Mouse (Mus musculus): ENCODE results near the gene Zfp770. TPM values are rescaled to one million over a fixed set of nuclear protein-coding genes. Genes with fewer than 3 reads are reported as not detected.

Zfp770 gene
- polyA plus RNA-seq, 2 experiments: 5.8 to 7.1 TPM

DNA sequence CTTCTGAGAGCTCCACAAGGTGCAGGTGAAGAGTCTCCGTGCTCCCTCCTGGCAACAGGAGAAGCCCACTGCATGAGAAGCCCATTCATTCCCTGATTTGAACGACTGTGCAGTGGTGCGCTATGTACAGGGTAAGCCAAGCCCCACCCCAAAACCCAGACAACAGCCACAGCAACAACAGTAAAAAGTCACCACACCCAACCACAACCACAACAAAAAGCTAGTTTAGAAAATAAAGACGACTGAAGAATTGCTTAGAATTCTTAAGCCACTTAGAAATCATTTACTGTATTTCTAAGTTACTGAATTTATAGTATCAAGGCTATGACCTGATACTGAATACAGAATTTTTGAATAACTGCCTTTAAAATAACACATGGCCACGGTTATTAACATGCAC is 56.4 kb downstream of the Zfp770 start:
- Histone ChIP-seq H3K27me3 (ENCODE audit: control insufficient read depth, insufficient read depth, low read length) (no peaks in the 10 kb centered on the region), H3K9me3 (ENCODE audit: control insufficient read depth, low read length) (no peaks in the 10 kb centered on the region), H3K9ac (ENCODE audit: low read depth, low read length, severe bottlenecking) (no peak overlapping the region), H3K4me2 (replicated peaks; ENCODE audit: low read depth, low read length, severe bottlenecking) (no peak overlapping the region), H3K4me1 (ENCODE audit: control insufficient read depth, insufficient read depth, low read length) (no peaks in the 10 kb centered on the region), H3K27ac (replicated peaks; ENCODE audit: low read depth, low read length) (no peak overlapping the region), H3K4me3 (replicated peaks; ENCODE audit: low read length) (no peak overlapping the region), H3K36me3 (ENCODE audit: control insufficient read depth, insufficient read depth, low read length) (peaks cover 81% of the 10 kb centered on the region)
- no peak for ATAC-seq (ENCODE audit: low FRiP score, low read depth)
- DNase-seq (ENCODE audit: low spot score): no peak
- no peak for TF ChIP-seq POLR2A (IDR thresholded peaks at IDR 0.05; ENCODE audit: borderline replicate concordance, extremely low read depth, insufficient read depth, insufficient read length)
- 77% methylated on average over 5 of the region's 5 CpGs for WGBS

DNA sequence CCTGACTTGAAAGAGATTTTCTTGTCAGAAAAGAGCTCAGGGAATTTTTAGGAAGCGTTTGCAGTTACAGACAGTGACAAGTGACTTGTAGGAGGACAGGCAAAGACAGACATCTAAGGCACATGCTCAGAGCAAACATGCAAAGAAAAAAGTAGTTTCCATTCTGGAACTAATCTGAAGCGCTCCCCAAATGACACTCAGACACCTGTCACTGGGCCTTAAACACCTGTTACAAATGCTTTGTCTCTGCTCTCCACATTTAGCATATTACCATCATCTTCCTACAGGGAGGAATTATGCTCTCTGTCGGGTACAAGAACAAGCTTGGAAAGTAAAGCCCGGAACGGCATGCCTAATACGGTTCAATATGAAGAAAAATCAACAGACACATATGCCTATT is 57.4 kb downstream of the Zfp770 start:
- Histone ChIP-seq H3K4me1 (ENCODE audit: control insufficient read depth, insufficient read depth, low read length) (no peaks in the 10 kb centered on the region), H3K4me3 (replicated peaks; ENCODE audit: low read length) (no peak overlapping the region), H3K4me2 (replicated peaks; ENCODE audit: low read depth, low read length, severe bottlenecking) (no peak overlapping the region), H3K36me3 (ENCODE audit: control insufficient read depth, insufficient read depth, low read length) (peaks cover 83% of the 10 kb centered on the region), H3K9ac (ENCODE audit: low read depth, low read length, severe bottlenecking) (no peak overlapping the region), H3K9me3 (ENCODE audit: control insufficient read depth, low read length) (no peaks in the 10 kb centered on the region), H3K27ac (replicated peaks; ENCODE audit: low read depth, low read length) (no peak overlapping the region), H3K27me3 (ENCODE audit: control insufficient read depth, insufficient read depth, low read length) (no peaks in the 10 kb centered on the region)
- 90% methylated on average over 6 of the region's 6 CpGs for WGBS
- no peak for TF ChIP-seq POLR2A (IDR thresholded peaks at IDR 0.05; ENCODE audit: borderline replicate concordance, extremely low read depth, insufficient read depth, insufficient read length)
- ATAC-seq (ENCODE audit: low FRiP score, low read depth) (peak; percentile 60; the same call in 1 of the 2 replicates), DNase-seq (ENCODE audit: low spot score) (no peak)

Small RNAs within 50 kb of the gene (microRNA-seq; reads per million reads assigned to microRNA genes)
- gene Mir7002: not detected

Other genes starting within 250 kb of the Zfp770 start
- gene Gjd2, start 187.8 kb downstream of the Zfp770 start, polyA plus RNA-seq (2012; rRNA removed): 0.24 and 0.30 TPM in 2 replicates
- 0.07 TPM in 1 of 2 replicates, not detected in the other for gene Gjd2, start 187.8 kb downstream of the Zfp770 start, polyA plus RNA-seq (2014; fragmentation: Nextera tagmentation; extraction: Ambion mirVana)
- 1,344 and 1,405 TPM in 2 replicates for gene Actc1, start 147.9 kb downstream of the Zfp770 start, polyA plus RNA-seq (2012; rRNA removed)
- 905 and 1,255 TPM in 2 replicates for gene Actc1, start 147.9 kb downstream of the Zfp770 start, polyA plus RNA-seq (2014; fragmentation: Nextera tagmentation; extraction: Ambion mirVana)
- gene Aqr, start 14.4 kb downstream of the Zfp770 start, polyA plus RNA-seq (2012; rRNA removed): 47.4 and 47.9 TPM in 2 replicates
- 48.8 and 50.2 TPM in 2 replicates for gene Aqr, start 14.4 kb downstream of the Zfp770 start, polyA plus RNA-seq (2014; fragmentation: Nextera tagmentation; extraction: Ambion mirVana)

Data from limb, embryonic 14.5 days (tissue).